Mouse (Mus musculus): ENCODE results near the gene Plekha5. TPM values are rescaled to one million over a fixed set of nuclear protein-coding genes. Genes with fewer than 3 reads are reported as not detected.

Plekha5 gene
- polyA plus RNA-seq, 1 experiment from 2014 or later = 62.1 TPM

DNA sequence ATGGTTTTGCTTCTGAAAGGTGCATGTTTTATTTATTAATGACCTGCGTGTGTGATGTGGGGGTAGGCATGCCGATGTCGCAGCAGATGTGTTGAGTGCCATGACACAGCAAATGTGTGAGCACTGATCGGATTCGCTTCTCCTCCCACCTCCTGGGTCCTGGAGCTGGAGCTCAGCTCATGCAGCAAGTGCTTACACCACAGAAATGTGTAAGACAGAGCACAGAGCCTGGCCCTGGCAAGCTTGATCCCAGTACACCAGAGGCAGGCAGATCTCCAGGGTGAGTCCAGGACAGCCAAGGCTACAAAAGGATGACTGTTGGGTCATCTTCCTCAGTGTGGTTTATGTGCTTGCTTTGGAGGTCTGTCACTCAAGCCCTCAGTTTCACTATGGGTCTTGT is 109.8 kb downstream of the Plekha5 start:
- DNase-seq (ENCODE audit: low spot score) = no peak
- no peak overlapping the region for H3K27ac ChIP-seq (ENCODE audit: low read depth)
- no peak overlapping the region for H3K4me3 ChIP-seq (ENCODE audit: low read depth, low read length)
- peaks cover 62% of the 10 kb centered on the region for H3K36me3 ChIP-seq (ENCODE audit: control insufficient read depth, insufficient read depth, low read length)
- 94% methylated on average over 5 of the region's 5 CpGs for WGBS
- no peaks in the 10 kb centered on the region for H3K27me3 ChIP-seq (replicated peaks; ENCODE audit: control insufficient read depth, insufficient read depth, low read length)
- H3K9ac ChIP-seq (ENCODE audit: low read length) = no peak overlapping the region
- no peak for ATAC-seq (replicated peaks; ENCODE audit: low FRiP score, low TSS enrichment, low read depth)
- no peaks in the 10 kb centered on the region for H3K4me1 ChIP-seq (replicated peaks; ENCODE audit: control insufficient read depth, insufficient read depth, low read length)
- no peak overlapping the region for H3K4me2 ChIP-seq (ENCODE audit: low read length)
- H3K9me3 ChIP-seq (ENCODE audit: control insufficient read depth, low read length) = no peaks in the 10 kb centered on the region

DNA sequence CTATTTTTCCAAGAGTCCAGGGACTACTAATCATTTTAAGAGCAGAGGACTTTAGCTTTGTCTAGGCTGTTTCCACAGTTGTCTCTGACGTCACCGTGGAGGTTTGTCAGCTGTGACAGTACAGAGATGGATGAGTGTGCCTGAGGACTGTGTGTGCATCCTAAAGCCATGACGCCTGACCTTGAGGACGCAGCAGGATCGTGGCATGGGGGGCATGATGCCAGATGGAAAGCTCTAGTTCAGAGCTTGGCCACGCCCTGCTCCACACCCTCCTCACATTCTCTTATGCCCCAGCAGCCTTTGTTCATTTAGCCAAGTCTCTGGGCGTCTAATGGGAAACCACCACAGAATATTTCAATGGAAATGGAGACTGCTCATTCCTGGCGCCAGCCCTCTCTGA is 111.7 kb downstream of the Plekha5 start:
- Histone ChIP-seq H3K4me2 (ENCODE audit: low read length) (no peak overlapping the region), H3K27me3 (replicated peaks; ENCODE audit: control insufficient read depth, insufficient read depth, low read length) (no peaks in the 10 kb centered on the region), H3K4me3 (ENCODE audit: low read depth, low read length) (no peak overlapping the region), H3K9me3 (ENCODE audit: control insufficient read depth, low read length) (no peaks in the 10 kb centered on the region), H3K4me1 (replicated peaks; ENCODE audit: control insufficient read depth, insufficient read depth, low read length) (no peaks in the 10 kb centered on the region), H3K27ac (ENCODE audit: low read depth) (no peak overlapping the region), H3K9ac (ENCODE audit: low read length) (no peak overlapping the region), H3K36me3 (ENCODE audit: control insufficient read depth, insufficient read depth, low read length) (peaks cover 62% of the 10 kb centered on the region)
- ATAC-seq (replicated peaks; ENCODE audit: low FRiP score, low TSS enrichment, low read depth) (no peak), DNase-seq (ENCODE audit: low spot score) (no peak)
- WGBS = 83% methylated on average over 8 of the region's 8 CpGs

DNA sequence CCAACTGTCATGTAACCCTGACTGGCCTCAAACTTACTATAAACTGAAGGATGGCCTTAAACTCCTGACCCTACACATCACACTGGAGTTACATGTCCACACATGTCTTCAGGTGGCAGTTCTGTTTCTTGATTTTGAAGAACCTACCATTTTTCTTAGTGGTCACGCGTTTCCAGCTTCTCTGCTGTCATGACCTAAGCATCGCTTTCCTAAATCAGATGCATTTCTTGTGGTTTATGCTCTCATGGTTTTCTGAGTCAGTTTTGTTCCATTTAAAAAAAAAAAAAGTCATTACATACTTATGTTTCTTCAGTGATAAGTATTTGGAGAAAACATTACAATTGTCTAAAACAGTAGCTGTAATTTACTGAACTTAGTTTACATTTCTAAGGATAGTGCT is 118.1 kb downstream of the Plekha5 start:
- no peak overlapping the region for H3K27ac ChIP-seq (ENCODE audit: low read depth)
- no peaks in the 10 kb centered on the region for H3K27me3 ChIP-seq (replicated peaks; ENCODE audit: control insufficient read depth, insufficient read depth, low read length)
- H3K4me2 ChIP-seq (ENCODE audit: low read length) = no peak overlapping the region
- over 99% methylated on average over 3 of the region's 3 CpGs for WGBS
- H3K36me3 ChIP-seq (ENCODE audit: control insufficient read depth, insufficient read depth, low read length) = peaks cover 57% of the 10 kb centered on the region
- no peak overlapping the region for H3K4me3 ChIP-seq (ENCODE audit: low read depth, low read length)
- no peak overlapping the region for H3K9ac ChIP-seq (ENCODE audit: low read length)
- no peak for ATAC-seq (replicated peaks; ENCODE audit: low FRiP score, low TSS enrichment, low read depth)
- DNase-seq (ENCODE audit: low spot score) = no peak
- peaks cover 8% of the 10 kb centered on the region; the same call in 1 of the 2 replicates for H3K4me1 ChIP-seq (replicated peaks; ENCODE audit: control insufficient read depth, insufficient read depth, low read length)
- no peaks in the 10 kb centered on the region for H3K9me3 ChIP-seq (ENCODE audit: control insufficient read depth, low read length)

DNA sequence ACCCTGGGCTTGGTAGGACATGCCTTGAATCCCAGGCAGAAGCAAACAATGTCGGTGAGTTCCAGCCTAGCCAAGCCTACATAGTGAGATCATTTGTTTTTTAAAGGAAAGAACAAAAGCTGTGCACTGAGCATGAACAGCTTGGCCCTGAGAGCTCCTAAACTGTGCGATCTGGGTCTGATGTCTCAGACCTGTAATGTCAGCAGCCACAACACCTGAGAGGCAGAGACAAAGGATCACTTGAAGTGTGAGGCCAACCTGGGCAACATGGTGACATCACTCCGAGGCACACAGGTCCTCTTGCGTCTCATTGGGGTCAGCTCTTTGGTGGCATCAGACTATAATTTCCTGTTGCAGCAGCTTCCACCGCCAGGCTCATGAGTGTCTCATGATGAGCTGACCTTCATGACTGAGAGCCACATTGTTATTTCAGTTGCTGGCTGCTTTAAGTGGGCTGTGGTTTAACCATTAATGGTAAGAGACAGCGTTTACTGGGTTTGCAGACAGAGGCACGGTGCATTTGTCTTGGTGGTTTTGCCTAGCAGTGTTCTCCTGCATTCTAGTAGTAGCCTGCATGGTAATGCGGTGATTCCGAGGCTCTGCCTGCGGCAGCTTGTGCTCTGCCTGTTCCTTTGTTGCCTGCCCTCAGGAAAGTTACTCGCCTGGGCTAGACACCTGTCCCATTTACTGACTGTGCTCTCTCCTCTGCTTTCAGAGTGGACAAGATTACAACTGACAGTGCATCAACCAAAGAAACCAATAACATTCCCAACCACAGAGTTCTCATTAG is 119.3 kb downstream of the Plekha5 start:
- peaks cover 55% of the 10 kb centered on the region for H3K36me3 ChIP-seq (ENCODE audit: control insufficient read depth, insufficient read depth, low read length)
- H3K4me1 ChIP-seq (replicated peaks; ENCODE audit: control insufficient read depth, insufficient read depth, low read length) = peaks cover 12% of the 10 kb centered on the region; the same call in 1 of the 2 replicates
- no peak overlapping the region for H3K4me2 ChIP-seq (ENCODE audit: low read length)
- no peak overlapping the region for H3K4me3 ChIP-seq (ENCODE audit: low read depth, low read length)
- DNase-seq (ENCODE audit: low spot score) (no peak), ATAC-seq (replicated peaks; ENCODE audit: low FRiP score, low TSS enrichment, low read depth) (no peak)
- no peak overlapping the region for H3K27ac ChIP-seq (ENCODE audit: low read depth)
- no peaks in the 10 kb centered on the region for H3K27me3 ChIP-seq (replicated peaks; ENCODE audit: control insufficient read depth, insufficient read depth, low read length)
- no peaks in the 10 kb centered on the region for H3K9me3 ChIP-seq (ENCODE audit: control insufficient read depth, low read length)
- 83% methylated on average over 11 of the region's 11 CpGs for WGBS
- H3K9ac ChIP-seq (ENCODE audit: low read length) = no peak overlapping the region

DNA sequence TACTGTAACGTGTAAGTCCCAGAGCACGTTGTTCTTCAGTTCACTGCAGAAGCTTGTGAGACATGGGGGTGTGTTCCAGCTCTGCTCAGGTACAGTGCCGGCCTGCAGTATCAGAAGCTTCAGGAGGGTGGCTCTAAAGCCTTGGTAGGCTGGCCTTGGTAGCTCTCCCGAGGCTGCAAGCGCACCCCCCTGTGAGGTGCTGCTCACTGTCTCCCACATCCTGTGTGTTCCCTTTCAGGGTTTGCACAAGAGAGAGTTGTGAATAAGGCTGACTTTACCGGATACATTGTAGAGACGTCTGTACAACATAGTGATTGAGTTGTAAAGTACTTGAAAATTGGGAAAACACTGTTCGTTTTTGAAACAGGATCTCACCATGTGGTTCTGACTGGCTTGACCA is 122.2 kb downstream of the Plekha5 start:
- ATAC-seq (replicated peaks; ENCODE audit: low FRiP score, low TSS enrichment, low read depth) = no peak
- 77% methylated on average over 8 of the region's 8 CpGs for WGBS
- Histone ChIP-seq H3K4me2 (ENCODE audit: low read length) (no peak overlapping the region), H3K9me3 (ENCODE audit: control insufficient read depth, low read length) (no peaks in the 10 kb centered on the region), H3K4me3 (ENCODE audit: low read depth, low read length) (no peak overlapping the region), H3K36me3 (ENCODE audit: control insufficient read depth, insufficient read depth, low read length) (peaks cover 58% of the 10 kb centered on the region), H3K9ac (ENCODE audit: low read length) (no peak overlapping the region), H3K27me3 (replicated peaks; ENCODE audit: control insufficient read depth, insufficient read depth, low read length) (no peaks in the 10 kb centered on the region), H3K4me1 (replicated peaks; ENCODE audit: control insufficient read depth, insufficient read depth, low read length) (peaks cover 12% of the 10 kb centered on the region; the same call in 1 of the 2 replicates), H3K27ac (ENCODE audit: low read depth) (no peak overlapping the region)
- no peak for DNase-seq (ENCODE audit: low spot score)

DNA sequence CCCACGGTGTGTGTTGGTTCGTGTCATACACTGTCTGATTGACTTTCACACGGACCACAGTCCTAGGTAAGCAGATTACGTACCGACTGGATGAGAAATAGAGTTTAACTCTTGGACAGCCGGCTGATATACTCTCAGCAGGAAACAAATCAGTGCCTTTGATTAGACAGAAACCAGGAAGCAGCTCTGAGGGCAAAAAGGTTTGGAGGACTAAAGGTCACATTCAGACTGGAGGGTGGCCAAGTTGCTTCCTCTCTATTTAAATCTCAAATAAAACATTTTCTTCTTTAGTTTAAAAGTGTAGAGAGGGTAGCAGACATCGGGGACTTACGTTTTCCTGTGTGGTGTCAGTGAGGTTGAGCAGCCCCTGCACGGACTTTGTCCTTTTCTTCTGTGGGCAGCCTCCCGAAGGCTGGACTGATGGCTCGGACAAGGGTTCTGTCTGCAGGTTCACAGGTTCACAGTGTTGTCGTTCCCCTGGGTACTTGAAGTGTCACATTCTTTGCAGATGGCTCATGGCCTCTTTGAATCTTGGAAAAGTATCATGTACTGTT is 122.9 kb downstream of the Plekha5 start:
- no peak overlapping the region for H3K4me2 ChIP-seq (ENCODE audit: low read length)
- ATAC-seq (replicated peaks; ENCODE audit: low FRiP score, low TSS enrichment, low read depth) = peak; percentile 20; the same call in 1 of the 2 replicates
- peaks cover 64% of the 10 kb centered on the region for H3K36me3 ChIP-seq (ENCODE audit: control insufficient read depth, insufficient read depth, low read length)
- 38% methylated on average over 12 of the region's 12 CpGs for WGBS
- no peak overlapping the region for H3K4me3 ChIP-seq (ENCODE audit: low read depth, low read length)
- no peaks in the 10 kb centered on the region for H3K9me3 ChIP-seq (ENCODE audit: control insufficient read depth, low read length)
- H3K4me1 ChIP-seq (replicated peaks; ENCODE audit: control insufficient read depth, insufficient read depth, low read length) = peaks cover 12% of the 10 kb centered on the region; the same call in 1 of the 2 replicates
- DNase-seq (ENCODE audit: low spot score) = no peak
- H3K9ac ChIP-seq (ENCODE audit: low read length) = no peak overlapping the region
- H3K27me3 ChIP-seq (replicated peaks; ENCODE audit: control insufficient read depth, insufficient read depth, low read length) = no peaks in the 10 kb centered on the region
- H3K27ac ChIP-seq (ENCODE audit: low read depth) = no peak overlapping the region

DNA sequence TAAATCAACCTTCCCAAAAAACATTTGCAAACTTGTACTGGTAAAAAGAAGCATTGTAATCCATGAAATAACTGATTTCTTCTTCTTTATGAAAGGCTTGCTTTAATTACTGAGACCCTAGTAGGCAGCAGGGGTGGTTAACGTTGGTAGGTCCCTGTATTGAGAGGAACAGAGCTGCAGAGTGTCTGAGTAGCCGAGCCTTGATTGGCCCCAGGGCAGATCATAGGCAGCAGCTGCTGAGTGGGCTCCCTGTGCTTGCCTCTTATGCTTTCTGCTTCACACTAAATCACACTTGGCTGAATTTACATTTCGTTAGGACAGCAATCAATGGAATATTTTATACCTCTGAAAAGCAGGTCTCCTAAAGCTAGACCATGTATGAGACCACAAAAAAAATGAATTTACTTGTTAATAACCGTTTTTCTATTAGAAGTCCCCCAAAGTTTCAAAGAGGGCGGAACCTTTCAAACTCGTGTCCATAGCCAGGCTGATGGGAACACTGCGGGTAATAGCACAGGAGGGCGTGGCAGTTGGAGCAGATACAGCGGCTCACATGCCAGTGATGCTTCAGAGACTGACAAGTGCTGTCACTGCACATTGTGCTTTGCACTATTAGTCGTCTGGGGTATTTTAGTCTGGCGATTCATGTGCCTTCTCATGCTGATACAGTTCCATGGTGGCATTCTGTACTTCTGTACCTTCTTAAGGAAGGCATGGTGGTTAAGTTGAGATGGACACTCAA is 123.5 kb downstream of the Plekha5 start:
- Histone ChIP-seq H3K4me1 (replicated peaks; ENCODE audit: control insufficient read depth, insufficient read depth, low read length) (peaks cover 12% of the 10 kb centered on the region; the same call in 1 of the 2 replicates), H3K36me3 (ENCODE audit: control insufficient read depth, insufficient read depth, low read length) (peaks cover 68% of the 10 kb centered on the region), H3K9ac (ENCODE audit: low read length) (no peak overlapping the region), H3K4me3 (ENCODE audit: low read depth, low read length) (no peak overlapping the region), H3K4me2 (ENCODE audit: low read length) (no peak overlapping the region), H3K9me3 (ENCODE audit: control insufficient read depth, low read length) (no peaks in the 10 kb centered on the region), H3K27ac (ENCODE audit: low read depth) (no peak overlapping the region), H3K27me3 (replicated peaks; ENCODE audit: control insufficient read depth, insufficient read depth, low read length) (no peaks in the 10 kb centered on the region)
- WGBS = 77% methylated on average over 11 of the region's 11 CpGs
- no peak for DNase-seq (ENCODE audit: low spot score)
- no peak for ATAC-seq (replicated peaks; ENCODE audit: low FRiP score, low TSS enrichment, low read depth)

DNA sequence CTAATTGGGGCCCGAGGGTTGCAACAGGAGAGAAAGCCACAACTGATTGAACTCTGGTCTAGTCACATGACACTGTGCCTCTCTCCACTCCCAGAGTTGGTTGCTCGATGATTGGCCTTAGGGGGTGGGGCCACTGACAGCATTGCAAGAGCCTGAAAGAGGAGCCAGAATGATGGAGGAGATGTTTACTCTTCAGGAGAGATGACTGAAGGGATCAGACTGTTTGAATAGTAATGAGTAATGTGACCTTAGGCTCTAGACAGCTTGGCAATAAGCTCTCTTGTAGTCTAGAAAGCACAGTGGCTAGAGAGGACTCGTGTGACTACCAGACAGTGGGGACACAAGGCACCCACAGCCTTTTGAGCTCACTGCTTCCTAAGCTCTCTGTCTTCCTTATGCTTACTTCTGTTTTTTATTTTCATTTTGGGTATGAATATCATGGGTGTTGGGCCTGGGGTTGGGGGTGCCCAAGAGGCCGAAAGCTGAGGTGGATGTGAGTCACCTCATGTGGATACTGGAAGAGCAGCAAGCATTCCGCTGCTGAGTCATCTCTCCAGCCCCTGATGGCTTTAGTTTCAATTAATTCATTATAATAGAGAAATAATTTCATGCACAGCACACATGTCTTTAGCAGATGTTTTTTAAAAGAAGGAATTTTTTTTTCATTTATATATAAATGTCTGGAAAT is 124.4 kb downstream of the Plekha5 start:
- no peak for DNase-seq (ENCODE audit: low spot score)

More for the DNA sequence above, 124.4 kb downstream of the Plekha5 start:
- 66% methylated on average over 5 of the region's 5 CpGs for WGBS
- Histone ChIP-seq H3K9me3 (ENCODE audit: control insufficient read depth, low read length) (no peaks in the 10 kb centered on the region), H3K27me3 (replicated peaks; ENCODE audit: control insufficient read depth, insufficient read depth, low read length) (no peaks in the 10 kb centered on the region), H3K4me3 (ENCODE audit: low read depth, low read length) (no peak overlapping the region), H3K36me3 (ENCODE audit: control insufficient read depth, insufficient read depth, low read length) (peaks cover 68% of the 10 kb centered on the region), H3K27ac (ENCODE audit: low read depth) (no peak overlapping the region), H3K4me2 (ENCODE audit: low read length) (no peak overlapping the region), H3K9ac (ENCODE audit: low read length) (no peak overlapping the region), H3K4me1 (replicated peaks; ENCODE audit: control insufficient read depth, insufficient read depth, low read length) (peaks cover 12% of the 10 kb centered on the region; the same call in 1 of the 2 replicates)
- peak; percentile 54 for ATAC-seq (replicated peaks; ENCODE audit: low FRiP score, low TSS enrichment, low read depth)

Measured in intestine, embryonic 14.5 days (tissue).